Mouse (Mus musculus) embryonic facial prominence, embryonic 15.5 days (tissue): Measurements from ENCODE around the gene Cavin4. TPM values are rescaled to one million over a fixed set of nuclear protein-coding genes. Genes with fewer than 3 reads are reported as not detected.

Experiments used
- ATAC-seq: fragments of 200-750 bp; cut with Nextera tagmentation; 2 replicates; pipeline ENCODE4 v1.8.0; 2017; ENCODE audit warnings: low read depth, moderate TSS enrichment; ENCODE audit not compliant: insufficient number of reproducible peaks, low FRiP score, low TSS enrichment
- H3K27ac ChIP-seq: fragments of 300-500 bp; sonication (generic); replicated peaks from 2 replicates; pipeline ENCODE4 v1.5.1; 2015; ENCODE audit warnings: mild to moderate bottlenecking, inconsistent platforms
- H3K27me3 ChIP-seq: fragments of 300-500 bp; sonication (generic); 2 replicates; pipeline ENCODE4 v1.6.1; 2015; ENCODE audit warnings: inconsistent platforms
- H3K36me3 ChIP-seq: fragments of 300-500 bp; sonication (generic); 2 replicates; pipeline ENCODE4 v1.6.1; 2015; ENCODE audit warnings: mild to moderate bottlenecking, inconsistent platforms
- H3K4me1 ChIP-seq: fragments of 300-500 bp; sonication (generic); 2 replicates; pipeline ENCODE4 v1.6.1; 2015; ENCODE audit warnings: inconsistent platforms
- H3K4me2 ChIP-seq: fragments of 300-500 bp; sonication (generic); replicated peaks from 2 replicates; pipeline ENCODE4 v1.6.1; 2015; ENCODE audit warnings: mild to moderate bottlenecking, inconsistent platforms
- H3K4me3 ChIP-seq: fragments of 300-500 bp; sonication (generic); replicated peaks from 2 replicates; pipeline ENCODE4 v1.5.1; 2015; ENCODE audit warnings: mild to moderate bottlenecking, inconsistent platforms
- H3K9ac ChIP-seq: fragments of 300-500 bp; sonication (generic); 2 replicates; pipeline ENCODE4 v1.6.1; 2015; ENCODE audit warnings: inconsistent platforms
- H3K9me3 ChIP-seq: fragments of 300-500 bp; sonication (generic); replicated peaks from 2 replicates; pipeline ENCODE4 v1.6.1; 2016; ENCODE audit warnings: inconsistent platforms
- WGBS: fragments of 180-500 bp; shearing (Covaris S2); methylation state at CpG from one replicate; pipeline ENCODE4 v1.1.7; 2015; 5-methylcytosine and 5-hydroxymethylcytosine counted together
- polyA plus RNA-seq: library from polyadenylated mRNA; unstranded; fragments of >200 nt; fragmentation: Nextera tagmentation; extraction: Ambion mirVana; gene quantifications from 2 replicates; pipeline ENCODE4 v1.2.1, GENCODE M21; 2015

Cavin4 gene
- polyA plus RNA-seq, 1 experiment from 2014 or later, result 11.6 TPM

GRCm38 (mm10) chr4:48684593-48685187 is 21.4 kb downstream of the Cavin4 start:
- H3K9me3 ChIP-seq, result no peaks in the 10 kb centered on the region
- H3K4me1 ChIP-seq, result 0 out of 2 replicates have a peak, but pooled peaks cover 4% of the 10 kb centered on the region
- H3K4me2 ChIP-seq, result no peak overlapping the region
- H3K27ac ChIP-seq, result no peak overlapping the region
- H3K36me3 ChIP-seq, result no peaks in the 10 kb centered on the region
- H3K9ac ChIP-seq, result no peak overlapping the region
- ATAC-seq, result no peak
- WGBS, result 58% methylated on average over 7 of the region's 7 CpGs
- no peak overlapping the region for H3K4me3 ChIP-seq
- H3K27me3 ChIP-seq, result no peaks in the 10 kb centered on the region

DNA sequence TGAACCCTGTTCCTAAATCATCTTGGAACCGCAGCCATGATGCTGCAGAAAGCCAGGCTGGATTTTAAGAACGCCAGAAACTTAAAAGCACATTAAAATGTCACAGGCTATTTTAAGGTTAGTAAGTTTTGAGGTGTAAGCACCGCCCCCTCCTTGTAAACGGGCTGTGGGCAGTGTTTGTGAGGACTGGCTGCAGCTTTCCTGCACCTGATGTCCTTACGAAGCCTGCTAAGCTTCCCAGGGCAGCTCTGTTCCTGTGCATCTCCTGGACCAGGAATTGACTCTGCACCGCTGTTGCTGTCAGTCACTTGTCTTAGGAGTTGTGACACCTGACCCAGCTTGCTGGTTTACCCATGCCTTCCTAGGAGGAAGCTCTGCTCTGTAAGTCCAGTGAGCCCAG is 24.8 kb downstream of the Cavin4 start:
- H3K9ac ChIP-seq, result no peak overlapping the region
- H3K4me1 ChIP-seq, result no peaks in the 10 kb centered on the region
- H3K27me3 ChIP-seq, result no peaks in the 10 kb centered on the region
- no peaks in the 10 kb centered on the region for H3K36me3 ChIP-seq
- no peak for ATAC-seq
- H3K4me2 ChIP-seq, result no peak overlapping the region
- WGBS, result 71% methylated on average over 6 of the region's 6 CpGs
- H3K9me3 ChIP-seq, result no peaks in the 10 kb centered on the region
- no peak overlapping the region for H3K4me3 ChIP-seq
- no peak overlapping the region for H3K27ac ChIP-seq

DNA sequence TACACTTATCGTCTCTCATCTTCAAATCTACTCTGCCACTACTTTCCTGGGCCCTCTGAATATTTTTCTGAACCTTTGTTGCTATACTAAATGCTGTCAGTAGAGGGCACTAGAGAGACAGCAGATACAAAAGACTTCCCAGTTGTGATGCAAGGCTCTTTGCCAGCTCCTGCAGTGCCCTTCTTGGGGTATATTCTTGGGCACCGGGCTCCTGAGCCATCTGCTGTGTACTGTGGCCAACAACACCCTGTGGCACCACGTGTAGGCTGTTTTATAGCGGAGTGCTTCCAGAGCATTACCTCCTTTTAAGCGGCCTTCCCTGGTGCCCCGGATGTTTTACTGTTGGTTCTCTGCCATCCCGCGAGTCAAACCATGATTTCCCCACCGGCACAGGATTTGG is 27.3 kb downstream of the Cavin4 start:
- Histone ChIP-seq H3K4me3 (no peak overlapping the region), H3K27ac (no peak overlapping the region), H3K9ac (no peak overlapping the region), H3K4me2 (no peak overlapping the region), H3K36me3 (no peaks in the 10 kb centered on the region), H3K4me1 (no peaks in the 10 kb centered on the region), H3K9me3 (no peaks in the 10 kb centered on the region), H3K27me3 (no peaks in the 10 kb centered on the region)
- 81% methylated on average over 9 of the region's 9 CpGs for WGBS
- no peak for ATAC-seq

- no peaks in the 10 kb centered on the region for H3K27me3 ChIP-seq
- no peak overlapping the region for H3K9ac ChIP-seq
- 39% methylated on average over 7 of the region's 7 CpGs for WGBS
- 0 out of 2 replicates have a peak, but pooled peaks have one; percentile 47 for ATAC-seq
- no peak overlapping the region for H3K4me2 ChIP-seq
- H3K36me3 ChIP-seq, result no peaks in the 10 kb centered on the region
- H3K4me1 ChIP-seq, result no peaks in the 10 kb centered on the region
- no peak overlapping the region for H3K4me3 ChIP-seq
- no peaks in the 10 kb centered on the region for H3K9me3 ChIP-seq
- H3K27ac ChIP-seq, result no peak overlapping the region
Measured at GRCm38 (mm10) chr4:48691793-48692437, 28.6 kb downstream of the Cavin4 start.

- Histone ChIP-seq H3K9me3 (no peaks in the 10 kb centered on the region), H3K4me1 (no peaks in the 10 kb centered on the region), H3K27me3 (no peaks in the 10 kb centered on the region), H3K4me2 (no peak overlapping the region), H3K27ac (no peak overlapping the region), H3K36me3 (no peaks in the 10 kb centered on the region), H3K9ac (no peak overlapping the region), H3K4me3 (no peak overlapping the region)
- WGBS, result 52% methylated on average over 9 of the region's 9 CpGs
- ATAC-seq, result no peak
Measured at GRCm38 (mm10) chr4:48692736-48693292, 29.5 kb downstream of the Cavin4 start.

GRCm38 (mm10) chr4:48696706-48697105 is 33.4 kb downstream of the Cavin4 start:
- H3K4me2 ChIP-seq, result no peak overlapping the region
- H3K27me3 ChIP-seq, result no peaks in the 10 kb centered on the region
- no peak overlapping the region for H3K4me3 ChIP-seq
- no peaks in the 10 kb centered on the region for H3K4me1 ChIP-seq
- H3K9me3 ChIP-seq, result no peaks in the 10 kb centered on the region
- no peak for ATAC-seq
- no peaks in the 10 kb centered on the region for H3K36me3 ChIP-seq
- 81% methylated on average over 3 of the region's 3 CpGs for WGBS
- no peak overlapping the region for H3K9ac ChIP-seq
- no peak overlapping the region for H3K27ac ChIP-seq

GRCm38 (mm10) chr4:48697302-48697701 is 34.0 kb downstream of the Cavin4 start:
- Histone ChIP-seq H3K36me3 (no peaks in the 10 kb centered on the region), H3K9me3 (no peaks in the 10 kb centered on the region), H3K27ac (no peak overlapping the region), H3K4me2 (no peak overlapping the region), H3K9ac (no peak overlapping the region), H3K4me3 (no peak overlapping the region), H3K27me3 (no peaks in the 10 kb centered on the region), H3K4me1 (no peaks in the 10 kb centered on the region)
- ATAC-seq, result peak; percentile 24; the same call in 1 of the 2 replicates
- WGBS, result 36% methylated on average over 11 of the region's 11 CpGs

DNA sequence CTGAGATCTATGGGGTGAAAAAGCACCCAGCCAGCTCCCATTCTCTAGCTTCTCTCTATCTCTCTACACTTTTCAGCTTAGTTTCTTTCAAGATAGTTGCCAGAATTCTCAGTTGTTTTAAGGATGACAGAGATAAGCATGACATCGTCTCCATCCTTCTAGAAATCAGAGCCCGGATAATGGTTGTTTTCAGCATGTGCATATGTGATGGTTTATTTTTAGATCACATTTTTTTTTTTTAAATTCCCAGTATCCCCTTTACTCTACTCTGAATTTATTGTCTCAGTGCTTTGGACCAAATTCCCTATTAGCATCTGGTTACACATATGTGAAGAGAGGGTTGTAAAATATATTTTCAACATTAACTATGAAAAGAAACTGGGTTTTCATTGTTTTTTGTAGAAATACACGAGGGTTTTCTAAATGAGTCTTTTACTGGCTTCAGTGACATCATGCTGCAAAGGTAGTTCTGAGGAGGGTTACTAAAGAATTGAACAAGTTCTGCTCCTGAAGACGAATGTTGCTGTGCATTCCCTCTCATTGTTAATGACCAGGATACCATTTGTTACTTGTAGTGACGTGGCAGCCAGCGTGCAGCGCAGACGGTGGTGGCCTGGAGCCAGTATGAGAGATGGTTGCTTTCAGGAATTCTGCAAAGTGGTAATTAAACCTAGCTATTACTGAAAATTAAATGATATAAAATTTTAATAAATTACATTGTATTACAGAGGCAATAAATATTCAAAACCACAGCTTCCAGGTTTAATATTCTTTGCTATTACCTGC is 52.7 kb downstream of the Cavin4 start:
- Histone ChIP-seq H3K4me3 (no peak overlapping the region), H3K4me1 (no peaks in the 10 kb centered on the region)
- WGBS, result 70% methylated on average over 8 of the region's 8 CpGs

DNA sequence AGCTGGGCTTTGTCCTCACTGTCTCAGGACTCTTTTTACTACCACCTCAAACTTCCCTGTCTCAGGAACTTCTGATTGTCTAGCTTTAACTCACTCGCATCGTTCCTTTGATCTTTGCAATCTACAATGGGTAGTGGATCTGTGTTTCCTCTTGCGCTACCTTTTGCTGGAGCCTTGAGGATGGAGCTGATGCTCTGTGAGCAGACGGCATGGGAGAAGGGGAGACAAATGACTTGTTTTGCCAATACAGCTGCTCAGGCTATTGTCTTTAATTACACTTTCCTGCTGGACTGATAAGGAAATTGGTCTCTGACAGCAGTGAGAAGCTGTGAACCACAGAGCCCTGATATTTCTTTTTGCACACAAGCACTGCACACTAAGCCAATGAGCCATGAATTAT is 53.5 kb downstream of the Cavin4 start:
- no peaks in the 10 kb centered on the region for H3K9me3 ChIP-seq
- no peak overlapping the region for H3K27ac ChIP-seq
- no peaks in the 10 kb centered on the region for H3K27me3 ChIP-seq
- ATAC-seq, result no peak
- H3K9ac ChIP-seq, result no peak overlapping the region
- no peak overlapping the region for H3K4me3 ChIP-seq
- no peaks in the 10 kb centered on the region for H3K36me3 ChIP-seq
- H3K4me2 ChIP-seq, result no peak overlapping the region
- WGBS, result 77% methylated on average over 4 of the region's 4 CpGs
- H3K4me1 ChIP-seq, result no peaks in the 10 kb centered on the region

More for the DNA sequence above, 52.7 kb downstream of the Cavin4 start:
- Histone ChIP-seq H3K27me3 (no peaks in the 10 kb centered on the region), H3K9ac (no peak overlapping the region), H3K4me2 (no peak overlapping the region), H3K27ac (no peak overlapping the region), H3K36me3 (no peaks in the 10 kb centered on the region), H3K9me3 (no peaks in the 10 kb centered on the region)
- no peak for ATAC-seq
